Mouse (Mus musculus) heart, embryonic 13.5 days (tissue): ENCODE measurements around the gene Ankrd22. TPM values are rescaled to one million over a fixed set of nuclear protein-coding genes. Genes with fewer than 3 reads are reported as not detected.

Experiments
- ATAC-seq: fragments of 200-750 bp; cut with Nextera tagmentation; 2 replicates; pipeline ENCODE4 v1.8.0; 2017; ENCODE audit warnings: moderate TSS enrichment; ENCODE audit not compliant: insufficient number of reproducible peaks, low FRiP score, low TSS enrichment; ENCODE audit errors: extremely low read depth
- H3K27ac ChIP-seq: fragments of 300-500 bp; sonication (generic); replicated peaks from 2 replicates; pipeline ENCODE4 v1.5.1; 2015; ENCODE audit warnings: moderate library complexity, mild to moderate bottlenecking, inconsistent platforms
- H3K27me3 ChIP-seq: fragments of 300-500 bp; sonication (generic); replicated peaks from 2 replicates; pipeline ENCODE4 v1.6.1; 2015; ENCODE audit warnings: mild to moderate bottlenecking, inconsistent platforms
- H3K36me3 ChIP-seq: fragments of 300-500 bp; sonication (generic); 2 replicates; pipeline ENCODE4 v1.6.1; 2015; ENCODE audit warnings: mild to moderate bottlenecking, inconsistent platforms
- H3K4me1 ChIP-seq: fragments of 300-500 bp; sonication (generic); 2 replicates; pipeline ENCODE4 v1.6.1; 2015; ENCODE audit warnings: inconsistent platforms
- H3K4me2 ChIP-seq: fragments of 300-500 bp; sonication (generic); 2 replicates; pipeline ENCODE4 v1.6.1; 2015; ENCODE audit warnings: inconsistent platforms, mild to moderate bottlenecking, moderate library complexity
- H3K4me3 ChIP-seq: fragments of 300-500 bp; sonication (generic); 2 replicates; pipeline ENCODE4 v1.5.1; 2015; ENCODE audit warnings: moderate library complexity, mild to moderate bottlenecking, inconsistent platforms
- H3K9ac ChIP-seq: fragments of 300-500 bp; sonication (generic); 2 replicates; pipeline ENCODE4 v1.6.1; 2015; ENCODE audit warnings: inconsistent platforms, mild to moderate bottlenecking, moderate library complexity
- H3K9me3 ChIP-seq: fragments of 300-500 bp; sonication (generic); 2 replicates; pipeline ENCODE4 v1.6.1; 2016; ENCODE audit warnings: inconsistent platforms
- WGBS: fragments of 180-500 bp; shearing (Covaris S2); methylation state at CpG from one replicate; pipeline ENCODE4 v1.1.7; 2015; ENCODE audit warnings: mixed read lengths; 5-methylcytosine and 5-hydroxymethylcytosine counted together
- polyA plus RNA-seq: library from polyadenylated mRNA; unstranded; fragments of >200 nt; fragmentation: Nextera tagmentation; extraction: Ambion mirVana; gene quantifications from 2 replicates; pipeline ENCODE4 v1.2.1, GENCODE M21; 2015

Ankrd22 gene
- polyA plus RNA-seq, 1 experiment from 2014 or later: 0.05 TPM

GRCm38 (mm10) chr19:34198901-34199300 is 33.0 kb upstream of the Ankrd22 start:
- Histone ChIP-seq H3K4me2 (no peak overlapping the region), H3K4me1 (no peaks in the 10 kb centered on the region), H3K4me3 (no peak overlapping the region), H3K27me3 (no peaks in the 10 kb centered on the region), H3K9ac (no peak overlapping the region), H3K9me3 (no peaks in the 10 kb centered on the region), H3K36me3 (no peaks in the 10 kb centered on the region), H3K27ac (no peak overlapping the region)
- 74% methylated on average over 4 of the region's 4 CpGs for whole genome bisulfite sequencing
- no peak for ATAC-seq

GRCm38 (mm10) chr19:34198066-34198465 is 32.2 kb upstream of the Ankrd22 start:
- Histone ChIP-seq H3K36me3 (no peaks in the 10 kb centered on the region), H3K9me3 (no peaks in the 10 kb centered on the region), H3K27me3 (no peaks in the 10 kb centered on the region), H3K4me3 (no peak overlapping the region), H3K9ac (no peak overlapping the region), H3K4me1 (peaks cover 4% of the 10 kb centered on the region; the same call in 1 of the 2 replicates), H3K27ac (no peak overlapping the region), H3K4me2 (no peak overlapping the region)
- ATAC-seq: no peak
- 92% methylated on average over 1 of the region's 1 CpGs for WGBS

- no peak overlapping the region for H3K4me3 ChIP-seq
- no peaks in the 10 kb centered on the region for H3K9me3 ChIP-seq
- no peak overlapping the region for H3K9ac ChIP-seq
- H3K27ac ChIP-seq: no peak overlapping the region
- H3K4me2 ChIP-seq: no peak overlapping the region
- peaks cover 6% of the 10 kb centered on the region; the same call in 1 of the 2 replicates for H3K27me3 ChIP-seq
- H3K36me3 ChIP-seq: no peaks in the 10 kb centered on the region
- 70% methylated on average over 2 of the region's 2 CpGs for WGBS
- no peak for ATAC-seq
- H3K4me1 ChIP-seq: peaks cover 7% of the 10 kb centered on the region
Observed at GRCm38 (mm10) chr19:34195031-34195430, 29.2 kb upstream of the Ankrd22 start.

GRCm38 (mm10) chr19:34194132-34194745 is 28.4 kb upstream of the Ankrd22 start:
- peaks cover 7% of the 10 kb centered on the region for H3K4me1 ChIP-seq
- no peak overlapping the region for H3K9ac ChIP-seq
- H3K36me3 ChIP-seq: no peaks in the 10 kb centered on the region
- H3K27ac ChIP-seq: no peak overlapping the region
- peaks cover 6% of the 10 kb centered on the region; the same call in 1 of the 2 replicates for H3K27me3 ChIP-seq
- no peaks in the 10 kb centered on the region for H3K9me3 ChIP-seq
- 90% methylated on average over 6 of the region's 6 CpGs for WGBS
- peak overlapping the region; percentile 97 for H3K4me2 ChIP-seq
- no peak for ATAC-seq
- H3K4me3 ChIP-seq: no peak overlapping the region

- Histone ChIP-seq H3K9me3 (no peaks in the 10 kb centered on the region), H3K4me3 (peak overlapping the region; percentile 81), H3K36me3 (no peaks in the 10 kb centered on the region), H3K27ac (no peak overlapping the region), H3K4me2 (peak overlapping the region; percentile 97), H3K4me1 (peaks cover 7% of the 10 kb centered on the region), H3K9ac (peak overlapping the region; percentile 84; the same call in 1 of the 2 replicates), H3K27me3 (peaks cover 6% of the 10 kb centered on the region; the same call in 1 of the 2 replicates)
- 63% methylated on average over 9 of the region's 9 CpGs for WGBS
- no peak for ATAC-seq
Observed at GRCm38 (mm10) chr19:34193683-34194082, 27.8 kb upstream of the Ankrd22 start.

GRCm38 (mm10) chr19:34193149-34193548 is 27.3 kb upstream of the Ankrd22 start:
- Histone ChIP-seq H3K4me2 (peak overlapping the region; percentile 97), H3K4me3 (peak overlapping the region; percentile 81), H3K36me3 (no peaks in the 10 kb centered on the region), H3K4me1 (peaks cover 7% of the 10 kb centered on the region), H3K9me3 (no peaks in the 10 kb centered on the region), H3K27me3 (peaks cover 6% of the 10 kb centered on the region; the same call in 1 of the 2 replicates), H3K27ac (no peak overlapping the region), H3K9ac (peak overlapping the region; percentile 84)
- 7% methylated on average over 9 of the region's 9 CpGs for WGBS
- no peak for ATAC-seq

- Histone ChIP-seq H3K4me3 (peak within 1 kb of the TSS; percentile 81), H3K4me1 (peaks cover 7% of the 10 kb centered on the region), H3K27ac (peak within 1 kb of the TSS; percentile 26; the same call in 1 of the 2 replicates), H3K4me2 (peak within 1 kb of the TSS; percentile 97), H3K27me3 (peaks cover 6% of the 10 kb centered on the region; the same call in 1 of the 2 replicates), H3K9me3 (no peaks in the 10 kb centered on the region), H3K9ac (peak within 1 kb of the TSS; percentile 84), H3K36me3 (no peaks in the 10 kb centered on the region)
- WGBS: under 1% methylated on average over 62 of the region's 62 CpGs
- ATAC-seq: peak; percentile 59
Observed at GRCm38 (mm10) chr19:34192008-34192963, 26.4 kb upstream of the Ankrd22 start, which contains the start of gene Stambpl1. Stambpl1 (plus strand) TSS chr19:34192229.

- peak overlapping the region; percentile 81 for H3K4me3 ChIP-seq
- no peak overlapping the region for H3K27ac ChIP-seq
- H3K4me2 ChIP-seq: peak overlapping the region; percentile 97
- WGBS: 29% methylated on average over 10 of the region's 10 CpGs
- peaks cover 6% of the 10 kb centered on the region; the same call in 1 of the 2 replicates for H3K27me3 ChIP-seq
- peak overlapping the region; percentile 84 for H3K9ac ChIP-seq
- H3K4me1 ChIP-seq: peaks cover 7% of the 10 kb centered on the region
- no peak for ATAC-seq
- no peaks in the 10 kb centered on the region for H3K9me3 ChIP-seq
- H3K36me3 ChIP-seq: no peaks in the 10 kb centered on the region
Observed at GRCm38 (mm10) chr19:34191645-34192007, 25.8 kb upstream of the Ankrd22 start.

- Histone ChIP-seq H3K36me3 (no peaks in the 10 kb centered on the region), H3K4me3 (no peak overlapping the region), H3K27me3 (peaks cover 6% of the 10 kb centered on the region; the same call in 1 of the 2 replicates), H3K4me1 (peaks cover 2% of the 10 kb centered on the region), H3K27ac (no peak overlapping the region), H3K9ac (no peak overlapping the region), H3K4me2 (no peak overlapping the region), H3K9me3 (no peaks in the 10 kb centered on the region)
- 81% methylated on average over 4 of the region's 4 CpGs for WGBS
- ATAC-seq: no peak
Observed at GRCm38 (mm10) chr19:34186845-34187244, 21.0 kb upstream of the Ankrd22 start.

GRCm38 (mm10) chr19:34182490-34182889 is 16.6 kb upstream of the Ankrd22 start:
- H3K9ac ChIP-seq: no peak overlapping the region
- H3K27me3 ChIP-seq: no peaks in the 10 kb centered on the region
- no peaks in the 10 kb centered on the region for H3K36me3 ChIP-seq
- no peaks in the 10 kb centered on the region for H3K4me1 ChIP-seq
- WGBS: 75% methylated on average over 5 of the region's 5 CpGs
- H3K9me3 ChIP-seq: no peaks in the 10 kb centered on the region
- no peak overlapping the region for H3K27ac ChIP-seq
- no peak overlapping the region for H3K4me2 ChIP-seq
- no peak for ATAC-seq
- H3K4me3 ChIP-seq: no peak overlapping the region

GRCm38 (mm10) chr19:34181234-34181633 is 15.4 kb upstream of the Ankrd22 start:
- Histone ChIP-seq H3K4me1 (no peaks in the 10 kb centered on the region), H3K27ac (no peak overlapping the region), H3K4me3 (no peak overlapping the region), H3K4me2 (no peak overlapping the region), H3K9ac (no peak overlapping the region), H3K9me3 (no peaks in the 10 kb centered on the region), H3K27me3 (no peaks in the 10 kb centered on the region), H3K36me3 (no peaks in the 10 kb centered on the region)
- WGBS: 72% methylated on average over 3 of the region's 3 CpGs
- no peak for ATAC-seq
